ENCODE assay signal across 9 mouse cellular contexts in genomic region chr9:32350332-32350731, GRCm38 (mm10). TPM values are rescaled to one million over a fixed set of nuclear protein-coding genes. Genes with fewer than 3 reads are reported as not detected.
DNase-seq lines count a peak whose midpoint lies in the region; ATAC-seq and TF ChIP-seq lines count a peak whose summit lies in the region.
"Had no signal": no experiment of that assay in that cellular context is flagged by ENCODE, and none has a peak within 500 bp of the region (broad histone marks: within the 10 kb centered on the region; RNA-seq: fewer than 3 reads in every experiment).

No protein-coding gene starts in this region.

- no peak overlapping the region for H3K4me3 ChIP-seq in liver, embryonic 14.5 days (ENCODE audit: insufficient read depth in 1 of 2, low read depth in 2 of 2, low read length in 2 of 2)
- H3K4me3 ChIP-seq: limb, embryonic 12.5 days had no signal

- peak; percentile 81 for TF ChIP-seq CTCF in liver, embryonic 14.5 days (IDR thresholded peaks at IDR 0.05; ENCODE audit: low read depth)

- peaks cover 6% of the 10 kb centered on the region for H3K27me3 ChIP-seq in liver, embryonic 14.5 days (ENCODE audit: control insufficient read depth, insufficient read depth, low read length)

- H3K9ac ChIP-seq in liver, embryonic 14.5 days (replicated peaks) = no peak overlapping the region
- H3K9ac ChIP-seq: limb, embryonic 12.5 days had no signal

- 1% methylated on average over 6 of the region's 6 CpGs for WGBS in liver, embryonic 14.5 days (ENCODE audit: insufficient replicate concordance)

- DNase-seq in A20 (ENCODE audit: low read depth, low spot score) (peak; percentile 80), ES-CJ7 (ENCODE audit: low read depth, low spot score) (peak; percentile 58), MN1 (ENCODE audit: low spot score) (no peak)
- peak; percentile 42 for DNase-seq in cerebellum, adult 11-12 months
- peak; percentile 27 to 65 for DNase-seq in frontal cortex, postnatal 10 days (ENCODE audit: low spot score in 2 of 2)
- peak; percentile 78 to 93 for DNase-seq in kidney, postnatal 25 days
- peak; percentile 28 to 36 (median 30) for DNase-seq in liver, embryonic 14.5 days (ENCODE audit: low read depth in 3 of 3, low spot score in 3 of 3)
- peak; percentile 51 to 58 for DNase-seq in right cerebral cortex, postnatal 36 days (ENCODE audit: low spot score in 2 of 2)

- H3K9me3 ChIP-seq in liver, embryonic 14.5 days (ENCODE audit: control insufficient read depth, low read length) = no peaks in the 10 kb centered on the region
- H3K9me3 ChIP-seq: limb, embryonic 12.5 days had no signal

- H3K4me1 ChIP-seq in liver, embryonic 14.5 days (replicated peaks; ENCODE audit: control insufficient read depth in 2 of 2, insufficient read depth in 2 of 2, low read length in 1 of 2) = no peaks in the 10 kb centered on the region

- ATAC-seq in liver, embryonic 14.5 days (ENCODE audit: insufficient read depth) = no peak

- no peak overlapping the region for H3K27ac ChIP-seq in liver, embryonic 14.5 days
- H3K27ac ChIP-seq: limb, embryonic 12.5 days had no signal

- no peak for TF ChIP-seq EP300 in liver, embryonic 14.5 days (IDR thresholded peaks at IDR 0.05; ENCODE audit: low read depth)

- no peaks in the 10 kb centered on the region for H3K36me3 ChIP-seq in liver, embryonic 14.5 days (replicated peaks; ENCODE audit: control insufficient read depth, insufficient read depth, low read depth)
- H3K36me3 ChIP-seq: limb, embryonic 12.5 days had no signal

- H3K4me2 ChIP-seq in liver, embryonic 14.5 days (ENCODE audit: low read depth) = no peak overlapping the region
- H3K4me2 ChIP-seq: limb, embryonic 12.5 days had no signal

RNA-seq across cellular contexts. Expression of gene Kcnj5, which starts 6.2 kb away (rescaled TPM):
- 1.0 and 1.3 TPM in 2 replicates for polyA plus RNA-seq in liver, embryonic 14.5 days (2012; rRNA removed)
- 0.74 and 0.87 TPM in 2 replicates for polyA plus RNA-seq in liver, embryonic 14.5 days (2014; fragmentation: Nextera tagmentation; extraction: Ambion mirVana)

RNA-seq across cellular contexts. Expression of gene Kcnj1, which starts 22.0 kb away (rescaled TPM):
- not detected in 2 replicates for polyA plus RNA-seq in liver, embryonic 14.5 days (2012; rRNA removed)
- polyA plus RNA-seq in liver, embryonic 14.5 days (2014; fragmentation: Nextera tagmentation; extraction: Ambion mirVana) = not detected in 2 replicates
- polyA plus RNA-seq: limb, embryonic 12.5 days had no signal
